Mouse (Mus musculus) adrenal gland, adult 8-10 months (tissue): ENCODE measurements around the gene Pik3r6. TPM values are rescaled to one million over a fixed set of nuclear protein-coding genes. Genes with fewer than 3 reads are reported as not detected.

Experiments used
- DNase-seq: peaks from one replicate; pipeline ENCODE4 v3.0.0; 2022
- total RNA-seq, 4 experiments: library from RNA; stranded (reverse); gene quantifications; 2 replicates each; pipeline ENCODE4 v1.2.4; 2022

Pik3r6 gene
- total RNA-seq, 4 experiments from 2014 or later, result 2.4 to 4.8 (median 3.5) TPM

DNA sequence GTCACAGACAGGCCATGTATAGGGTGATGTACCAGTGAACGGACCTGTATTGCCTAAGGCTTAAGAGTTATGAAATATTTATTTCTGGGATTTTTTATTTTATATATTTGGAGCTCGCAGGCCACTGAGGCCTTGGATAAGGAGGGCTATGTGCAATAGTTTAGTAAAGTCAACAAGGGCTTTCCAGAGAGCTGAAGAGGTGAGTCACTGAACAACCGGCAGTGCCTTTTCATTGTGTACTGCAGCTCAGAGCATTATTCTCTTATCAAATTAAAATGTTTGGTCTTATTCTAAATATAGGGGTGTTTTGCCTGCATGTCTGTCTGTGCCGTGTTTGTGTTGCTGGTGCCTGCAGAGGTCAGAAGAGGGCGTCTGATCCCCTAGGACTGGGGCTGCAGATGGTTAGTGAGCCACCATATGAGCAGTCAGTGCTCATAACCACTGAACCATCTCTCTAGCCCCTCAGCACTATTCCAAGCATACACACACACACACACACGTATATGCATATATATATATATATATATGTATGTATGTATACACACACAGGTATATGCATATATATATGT lies 14.5 kb upstream of the Pik3r6 start:
- no peak for DNase-seq

DNA sequence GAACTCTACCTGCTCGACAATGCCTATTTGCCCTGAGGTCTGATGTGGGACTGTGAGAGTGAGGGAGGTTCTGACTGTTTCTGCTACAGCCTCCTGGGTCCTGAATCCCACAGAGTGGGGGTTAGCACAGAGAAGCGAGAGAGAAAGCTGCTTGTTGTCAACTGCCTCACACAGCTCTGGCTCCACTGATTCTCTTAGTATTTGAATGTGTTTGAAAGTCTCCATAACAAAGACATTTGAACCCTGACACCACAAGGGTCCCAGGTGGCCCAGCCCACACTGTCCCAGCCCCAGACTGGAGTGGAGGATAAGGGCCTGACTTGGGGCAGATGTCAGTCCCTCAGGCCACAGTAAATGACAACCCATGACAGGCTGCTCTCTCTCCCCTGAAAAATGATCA lies 13.6 kb upstream of the Pik3r6 start:
- no peak for DNase-seq

- DNase-seq, result no peak
Measured at GRCm38 (mm10) chr11:68492592-68492991, 10.2 kb upstream of the Pik3r6 start.

DNA sequence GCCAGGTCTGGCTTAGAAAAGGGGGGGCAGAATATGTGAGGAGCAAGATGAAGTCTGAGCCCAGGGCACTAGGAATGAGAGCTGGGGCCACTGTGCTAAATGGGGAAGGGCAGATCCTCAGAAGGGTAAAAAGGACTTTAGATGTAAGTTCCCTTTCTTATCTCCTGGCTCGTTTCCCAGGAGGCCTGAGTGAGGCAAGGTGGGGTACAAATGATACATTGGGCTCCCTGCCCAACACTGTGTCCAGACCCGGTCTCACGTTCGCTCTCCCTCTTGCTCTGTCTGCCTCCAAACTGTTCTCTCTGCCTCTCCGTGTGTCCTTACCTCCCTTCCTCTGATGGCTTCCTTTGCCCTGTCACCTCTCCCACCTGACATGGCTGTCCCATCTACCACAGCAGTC lies 9.1 kb upstream of the Pik3r6 start:
- DNase-seq, result no peak

- no peak for DNase-seq
Measured at GRCm38 (mm10) chr11:68497081-68497480, 5.7 kb upstream of the Pik3r6 start.

DNA sequence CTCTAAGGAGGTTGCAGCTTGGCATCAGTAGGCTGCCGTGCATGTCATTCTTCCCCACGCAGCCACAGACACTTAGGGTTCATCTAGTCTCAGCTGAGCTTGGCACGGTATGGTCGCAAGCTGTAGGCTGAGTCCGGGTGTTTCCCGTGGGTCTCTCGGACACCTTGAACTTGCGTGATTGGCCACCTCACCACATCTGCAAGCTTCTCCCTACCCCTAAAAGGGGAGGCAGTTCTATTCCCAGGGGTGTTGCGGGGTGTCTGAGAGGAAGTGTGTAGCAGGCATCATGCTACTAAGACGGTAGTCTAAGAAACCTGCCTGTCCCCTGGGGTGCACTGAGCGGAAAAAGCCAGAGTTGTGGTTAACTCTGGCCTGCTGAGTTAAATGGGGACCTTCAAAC lies 4.3 kb upstream of the Pik3r6 start:
- DNase-seq, result no peak

GRCm38 (mm10) chr11:68498999-68499699 lies 3.7 kb upstream of the Pik3r6 start:
- no peak for DNase-seq

- DNase-seq, result no peak
Measured at GRCm38 (mm10) chr11:68500949-68501350, 1.9 kb upstream of the Pik3r6 start.

DNA sequence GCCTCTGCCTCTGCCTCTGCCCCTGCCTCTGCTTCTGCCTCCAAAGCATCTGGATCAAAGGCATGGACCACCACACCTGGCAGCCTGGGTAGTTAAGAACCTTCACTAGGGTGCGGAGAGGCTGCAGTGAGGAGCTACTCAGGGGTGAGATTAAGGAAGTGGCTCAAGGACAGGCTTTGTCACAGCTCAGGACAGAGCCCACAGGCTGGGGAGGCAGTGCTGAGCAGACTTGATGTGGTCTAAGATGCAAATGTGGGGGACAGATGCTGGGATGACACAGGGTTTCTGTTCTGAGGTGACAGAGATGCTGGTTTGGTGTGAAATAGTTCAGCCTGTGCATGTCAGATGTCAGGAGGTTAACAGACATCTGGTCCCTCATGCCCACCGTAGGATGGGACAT lies 411 bp upstream of the Pik3r6 start:
- no peak for DNase-seq

GRCm38 (mm10) chr11:68504913-68505312 lies 2.1 kb downstream of the Pik3r6 start:
- DNase-seq, result no peak

GRCm38 (mm10) chr11:68507246-68507645 lies 4.4 kb downstream of the Pik3r6 start:
- DNase-seq, result no peak

DNA sequence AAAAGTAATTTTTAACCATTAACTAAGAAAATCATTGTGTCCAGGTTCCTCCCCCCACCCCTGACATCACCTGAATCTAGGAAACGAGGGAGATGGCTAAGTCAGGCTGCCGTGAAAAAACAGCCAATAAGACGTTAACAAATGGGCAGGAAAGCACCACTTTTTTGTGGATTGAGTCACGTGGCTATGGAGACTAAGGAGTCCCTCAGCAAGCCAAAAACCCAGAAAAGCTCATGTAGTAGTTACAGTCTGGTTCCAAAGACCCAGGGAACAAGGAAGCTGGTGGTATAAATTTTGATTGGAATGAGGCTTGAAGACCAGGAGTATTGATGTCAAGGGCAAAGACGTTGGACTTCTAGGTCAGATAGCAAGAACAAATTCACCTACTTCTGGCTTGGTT lies 5.8 kb downstream of the Pik3r6 start:
- no peak for DNase-seq

GRCm38 (mm10) chr11:68509194-68509593 lies 6.4 kb downstream of the Pik3r6 start:
- DNase-seq, result no peak

GRCm38 (mm10) chr11:68513969-68514368 lies 11.2 kb downstream of the Pik3r6 start:
- no peak for DNase-seq

GRCm38 (mm10) chr11:68519362-68519761 lies 16.5 kb downstream of the Pik3r6 start:
- no peak for DNase-seq

- DNase-seq, result no peak
Measured at GRCm38 (mm10) chr11:68519815-68520214, 17.0 kb downstream of the Pik3r6 start.

DNA sequence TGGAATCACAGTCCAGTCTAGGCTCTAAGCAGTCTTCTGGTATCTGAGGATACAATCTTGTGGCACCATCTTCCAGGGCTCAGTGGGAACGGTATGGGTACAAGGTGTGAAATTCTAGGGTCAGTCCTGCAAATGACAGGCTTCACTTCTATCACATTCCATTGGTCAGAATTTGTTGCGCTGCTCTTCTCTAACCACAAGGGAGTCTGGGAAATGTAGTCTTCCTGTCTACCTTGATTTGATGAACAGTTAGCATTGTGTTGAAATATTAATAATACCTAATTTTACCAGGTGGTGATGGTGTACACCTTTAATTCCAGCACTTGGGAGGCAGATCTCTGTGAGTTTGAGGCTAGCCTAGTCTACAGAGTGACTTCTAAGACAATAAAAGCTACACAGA lies 17.6 kb downstream of the Pik3r6 start:
- no peak for DNase-seq

GRCm38 (mm10) chr11:68521352-68521751 lies 18.5 kb downstream of the Pik3r6 start:
- no peak for DNase-seq

- no peak for DNase-seq
Measured at GRCm38 (mm10) chr11:68526441-68526840, 23.6 kb downstream of the Pik3r6 start.

- DNase-seq, result no peak
Measured at GRCm38 (mm10) chr11:68531066-68531806, 28.4 kb downstream of the Pik3r6 start.

- no peak for DNase-seq
Measured at GRCm38 (mm10) chr11:68531941-68532535, 29.2 kb downstream of the Pik3r6 start.

DNA sequence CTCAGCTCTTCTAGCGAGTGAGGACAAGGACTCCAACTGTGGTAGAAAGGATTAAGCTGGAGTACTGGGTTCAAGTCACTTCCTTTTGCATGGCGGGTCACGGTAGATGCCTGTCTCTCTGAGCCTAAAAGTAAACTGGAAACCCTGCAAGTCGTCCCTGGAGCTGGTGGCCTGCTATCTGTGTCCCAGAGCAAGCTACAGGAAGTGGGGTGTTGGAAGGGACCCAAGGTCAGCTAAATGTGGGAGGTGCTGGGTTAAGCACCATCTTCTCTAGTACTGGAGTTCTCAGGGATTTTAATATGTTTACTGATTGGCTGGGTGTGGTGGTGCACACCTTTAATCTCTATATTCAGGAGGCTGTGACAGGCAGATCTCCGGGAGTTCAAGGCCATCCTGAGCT lies 30.0 kb downstream of the Pik3r6 start:
- no peak for DNase-seq

DNA sequence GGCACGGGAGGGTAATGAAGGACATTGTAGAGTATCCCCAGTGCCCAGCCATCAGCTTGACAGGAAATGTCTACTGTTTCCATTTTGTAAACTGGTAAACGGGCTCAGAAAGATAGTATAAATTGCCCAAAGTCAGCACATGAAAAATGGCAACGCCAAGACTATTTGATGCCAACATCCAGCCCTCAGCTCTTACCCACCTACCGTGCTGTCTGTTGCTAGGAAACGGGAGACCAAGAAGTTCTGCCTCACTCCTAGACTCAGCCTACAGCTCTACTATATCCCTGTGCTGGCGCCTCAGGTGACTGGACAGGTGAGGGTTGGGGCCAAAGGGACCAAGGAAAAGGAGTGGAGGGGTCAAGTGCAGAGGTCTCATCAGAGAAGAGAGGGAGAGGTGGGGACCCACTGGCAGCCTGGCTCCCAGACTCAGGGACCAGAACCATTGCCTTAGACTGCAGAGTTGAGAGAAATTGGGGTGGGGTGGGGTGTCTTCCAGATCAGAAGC lies 31.2 kb downstream of the Pik3r6 start:
- DNase-seq, result no peak
